Mouse (Mus musculus) hindbrain, embryonic 11.5 days (tissue): ENCODE data around the gene Coa4. TPM values are rescaled to one million over a fixed set of nuclear protein-coding genes. Genes with fewer than 3 reads are reported as not detected.

Experiments used
- ATAC-seq: fragments of 200-750 bp; cut with Nextera tagmentation; 2 replicates; pipeline ENCODE4 v1.8.0; 2017; ENCODE audit warnings: mild to moderate bottlenecking, moderate TSS enrichment, moderate library complexity; ENCODE audit not compliant: low FRiP score
- DNase-seq: peaks from one replicate; pipeline ENCODE4 v3.0.0-alpha.2; 2015; ENCODE audit warnings: low spot score
- H3K27ac ChIP-seq: fragments of 300-500 bp; sonication (generic); 2 replicates; pipeline ENCODE4 v1.5.1; 2014; ENCODE audit warnings: mild to moderate bottlenecking, low read depth, low read length
- H3K27me3 ChIP-seq: fragments of 300-500 bp; sonication (generic); 2 replicates; pipeline ENCODE4 v1.6.1; 2014; ENCODE audit warnings: mild to moderate bottlenecking, low read length, moderate library complexity, mixed read lengths; ENCODE audit not compliant: control insufficient read depth, insufficient read depth
- H3K36me3 ChIP-seq: fragments of 300-500 bp; sonication (generic); 2 replicates; pipeline ENCODE4 v1.6.1; 2014; ENCODE audit warnings: mild to moderate bottlenecking, low read length, moderate library complexity, mixed read lengths; ENCODE audit not compliant: control insufficient read depth, insufficient read depth
- H3K4me1 ChIP-seq: fragments of 300-500 bp; sonication (generic); replicated peaks from 2 replicates; pipeline ENCODE4 v1.6.1; 2014; ENCODE audit warnings: low read length, mixed read lengths; ENCODE audit not compliant: control insufficient read depth, insufficient read depth
- H3K4me2 ChIP-seq: fragments of 300-500 bp; sonication (generic); replicated peaks from 2 replicates; pipeline ENCODE4 v1.6.1; 2014; ENCODE audit warnings: mild to moderate bottlenecking, low read depth, low read length
- H3K4me3 ChIP-seq: fragments of 300-500 bp; sonication (generic); 2 replicates; pipeline ENCODE4 v1.5.1; 2014; ENCODE audit warnings: low read depth, low read length
- H3K9ac ChIP-seq: fragments of 300-500 bp; sonication (generic); 2 replicates; pipeline ENCODE4 v1.6.1; 2014; ENCODE audit warnings: low read depth, low read length
- H3K9me3 ChIP-seq: fragments of 300-500 bp; sonication (generic); 2 replicates; pipeline ENCODE4 v1.6.1; 2016; ENCODE audit warnings: low read length; ENCODE audit not compliant: control insufficient read depth
- WGBS: fragments of 180-500 bp; shearing (Covaris S2); extraction: QIAGEN DNeasy Blood & Tissue Kit; methylation state at CpG from one replicate; pipeline ENCODE4 v1.1.7; 2014; 5-methylcytosine and 5-hydroxymethylcytosine counted together
- polyA plus RNA-seq: library from polyadenylated mRNA; unstranded; fragments of >200 nt; fragmentation: Nextera tagmentation; extraction: Ambion mirVana; gene quantifications from 2 replicates; pipeline ENCODE4 v1.2.1, GENCODE M21; 2014

Coa4 gene
- polyA plus RNA-seq, 1 experiment from 2014 or later = 22.8 TPM

GRCm38 (mm10) chr7:100514573-100514972, 22.3 kb upstream of the Coa4 start, which contains the start of gene Dnajb13:
Gene Dnajb13 (minus strand): TSS chr7:100514960.
- no peak within 1 kb of the TSS for H3K9ac ChIP-seq
- no peaks in the 10 kb centered on the region for H3K36me3 ChIP-seq
- H3K9me3 ChIP-seq = no peaks in the 10 kb centered on the region
- H3K4me1 ChIP-seq = no peaks in the 10 kb centered on the region
- H3K4me2 ChIP-seq = 0 out of 2 replicates have a peak within 1 kb of the TSS, but pooled peaks have one; percentile 3
- ATAC-seq (no peak), DNase-seq (peak; percentile 32)
- no peak within 1 kb of the TSS for H3K27ac ChIP-seq
- no peaks in the 10 kb centered on the region for H3K27me3 ChIP-seq
- H3K4me3 ChIP-seq = no peak within 1 kb of the TSS
- WGBS = 50% methylated on average over 11 of the region's 11 CpGs

- no peak overlapping the region for H3K9ac ChIP-seq
- no peak overlapping the region for H3K4me3 ChIP-seq
- no peaks in the 10 kb centered on the region for H3K9me3 ChIP-seq
- no peak for ATAC-seq
- WGBS = 69% methylated on average over 7 of the region's 7 CpGs
- no peak overlapping the region for H3K4me2 ChIP-seq
- no peaks in the 10 kb centered on the region for H3K27me3 ChIP-seq
- H3K27ac ChIP-seq = no peak overlapping the region
- DNase-seq = no peak
- H3K4me1 ChIP-seq = no peaks in the 10 kb centered on the region
- no peaks in the 10 kb centered on the region for H3K36me3 ChIP-seq
Observed at GRCm38 (mm10) chr7:100520204-100520603, 16.7 kb upstream of the Coa4 start.

- H3K9me3 ChIP-seq = no peaks in the 10 kb centered on the region
- no peak overlapping the region for H3K4me2 ChIP-seq
- 21% methylated on average over 10 of the region's 10 CpGs for WGBS
- no peak overlapping the region for H3K27ac ChIP-seq
- H3K9ac ChIP-seq = no peak overlapping the region
- H3K36me3 ChIP-seq = no peaks in the 10 kb centered on the region
- no peak overlapping the region for H3K4me3 ChIP-seq
- no peaks in the 10 kb centered on the region for H3K4me1 ChIP-seq
- H3K27me3 ChIP-seq = no peaks in the 10 kb centered on the region
- ATAC-seq (peak; percentile 59; the same call in 1 of the 2 replicates), DNase-seq (peak; percentile 91)
Observed at GRCm38 (mm10) chr7:100520663-100521285, 16.1 kb upstream of the Coa4 start.

- ATAC-seq = no peak
- WGBS = 71% methylated on average over 3 of the region's 3 CpGs
- Histone ChIP-seq H3K36me3 (no peaks in the 10 kb centered on the region), H3K9ac (no peak overlapping the region), H3K4me2 (no peak overlapping the region), H3K9me3 (no peaks in the 10 kb centered on the region), H3K27ac (no peak overlapping the region), H3K4me3 (no peak overlapping the region), H3K4me1 (no peaks in the 10 kb centered on the region), H3K27me3 (no peaks in the 10 kb centered on the region)
- no peak for DNase-seq
Observed at GRCm38 (mm10) chr7:100522222-100522621, 14.6 kb upstream of the Coa4 start.

- Histone ChIP-seq H3K4me2 (no peak overlapping the region), H3K27ac (no peak overlapping the region), H3K4me3 (no peak overlapping the region), H3K9me3 (no peaks in the 10 kb centered on the region), H3K9ac (no peak overlapping the region), H3K36me3 (no peaks in the 10 kb centered on the region), H3K4me1 (no peaks in the 10 kb centered on the region), H3K27me3 (no peaks in the 10 kb centered on the region)
- 82% methylated on average over 8 of the region's 8 CpGs for WGBS
- ATAC-seq (no peak), DNase-seq (no peak)
Observed at GRCm38 (mm10) chr7:100524669-100525068, 12.2 kb upstream of the Coa4 start.

- ATAC-seq (no peak), DNase-seq (no peak)
- H3K4me3 ChIP-seq = no peak overlapping the region
- no peak overlapping the region for H3K27ac ChIP-seq
- WGBS = 91% methylated on average over 5 of the region's 5 CpGs
- H3K9ac ChIP-seq = no peak overlapping the region
- no peaks in the 10 kb centered on the region for H3K27me3 ChIP-seq
- H3K4me1 ChIP-seq = no peaks in the 10 kb centered on the region
- H3K4me2 ChIP-seq = no peak overlapping the region
- no peaks in the 10 kb centered on the region for H3K36me3 ChIP-seq
- no peaks in the 10 kb centered on the region for H3K9me3 ChIP-seq
Observed at GRCm38 (mm10) chr7:100530766-100531165, 6.1 kb upstream of the Coa4 start.

- no peak overlapping the region for H3K27ac ChIP-seq
- 68% methylated on average over 2 of the region's 2 CpGs for WGBS
- no peak overlapping the region for H3K9ac ChIP-seq
- H3K4me3 ChIP-seq = no peak overlapping the region
- H3K36me3 ChIP-seq = no peaks in the 10 kb centered on the region
- H3K9me3 ChIP-seq = no peaks in the 10 kb centered on the region
- H3K4me2 ChIP-seq = no peak overlapping the region
- H3K27me3 ChIP-seq = no peaks in the 10 kb centered on the region
- DNase-seq (no peak), ATAC-seq (no peak)
- no peaks in the 10 kb centered on the region for H3K4me1 ChIP-seq
Observed at GRCm38 (mm10) chr7:100533503-100533902, 3.4 kb upstream of the Coa4 start.

- Histone ChIP-seq H3K27ac (no peak overlapping the region), H3K36me3 (no peaks in the 10 kb centered on the region), H3K27me3 (no peaks in the 10 kb centered on the region), H3K9ac (no peak overlapping the region), H3K4me1 (no peaks in the 10 kb centered on the region), H3K9me3 (no peaks in the 10 kb centered on the region), H3K4me3 (no peak overlapping the region), H3K4me2 (no peak overlapping the region)
- ATAC-seq = no peak
- 87% methylated on average over 3 of the region's 3 CpGs for WGBS
- no peak for DNase-seq
Observed at GRCm38 (mm10) chr7:100534216-100534615, 2.7 kb upstream of the Coa4 start.

- 77% methylated on average over 2 of the region's 2 CpGs for WGBS
Observed at GRCm38 (mm10) chr7:100535831-100536230, 1.0 kb upstream of the Coa4 start.

More at GRCm38 (mm10) chr7:100535831-100536230, 1.0 kb upstream of the Coa4 start:
- H3K36me3 ChIP-seq = no peaks in the 10 kb centered on the region
- no peak overlapping the region for H3K27ac ChIP-seq
- H3K9ac ChIP-seq = no peak overlapping the region
- no peaks in the 10 kb centered on the region for H3K9me3 ChIP-seq
- H3K27me3 ChIP-seq = no peaks in the 10 kb centered on the region
- ATAC-seq (no peak), DNase-seq (no peak)
- no peaks in the 10 kb centered on the region for H3K4me1 ChIP-seq
- H3K4me3 ChIP-seq = no peak overlapping the region
- no peak overlapping the region for H3K4me2 ChIP-seq
